Mouse (Mus musculus) cerebellum, adult 2 months (tissue): ENCODE measurements around the gene Myh1. TPM values are rescaled to one million over a fixed set of nuclear protein-coding genes. Genes with fewer than 3 reads are reported as not detected.

Source experiments
- DNase-seq, 2 experiments: peaks; one replicate each; pipeline ENCODE4 v3.0.0; 2021
- H3K27ac ChIP-seq: fragments of 200-500 bp; 2 replicates; pipeline ENCODE4 v1.5.1; 2012; ENCODE audit warnings: low read length, control low read depth, inconsistent platforms; ENCODE audit not compliant: insufficient read depth
- H3K27me3 ChIP-seq: fragments of 200-500 bp; 2 replicates; pipeline ENCODE4 v1.6.1; 2012; ENCODE audit warnings: inconsistent platforms, mild to moderate bottlenecking, low read length, moderate library complexity; ENCODE audit not compliant: control insufficient read depth, insufficient read depth
- H3K4me1 ChIP-seq: fragments of 200-500 bp; 2 replicates; pipeline ENCODE4 v1.6.1; 2011; ENCODE audit warnings: low read length; ENCODE audit not compliant: control insufficient read depth, insufficient read depth
- H3K4me3 ChIP-seq: fragments of 200-500 bp; replicated peaks from 2 replicates; pipeline ENCODE3; 2011; ENCODE audit warnings: mild to moderate bottlenecking, low read depth, low read length, control low read depth; ENCODE audit not compliant: insufficient read depth
- CTCF ChIP-seq: fragments of 200-500 bp; IDR thresholded peaks from 2 replicates; pipeline ENCODE4 v1.5.1; 2011; ENCODE audit warnings: low read depth, mild to moderate bottlenecking, control low read depth, low read length, moderate library complexity, borderline replicate concordance; ENCODE audit not compliant: insufficient read depth
- POLR2A ChIP-seq: fragments of 200-500 bp; IDR thresholded peaks from 2 replicates; pipeline ENCODE4 v1.6.1; 2011; ENCODE audit warnings: low read length, control low read depth, borderline replicate concordance; ENCODE audit not compliant: insufficient read depth
- WGBS: fragments of 180-500 bp; shearing (Covaris S2); methylation state at CpG from one replicate; pipeline ENCODE4 v1.1.7; 2018; 5-methylcytosine and 5-hydroxymethylcytosine counted together
- polyA plus RNA-seq: library from polyadenylated mRNA; depleted of rRNA; stranded (reverse); fragments of >200 nt; gene quantifications from 2 replicates; pipeline ENCODE4 v1.2.3, GENCODE M21; 2012

The Myh1 gene
- polyA plus RNA-seq, 1 experiment: not detected

DNA sequence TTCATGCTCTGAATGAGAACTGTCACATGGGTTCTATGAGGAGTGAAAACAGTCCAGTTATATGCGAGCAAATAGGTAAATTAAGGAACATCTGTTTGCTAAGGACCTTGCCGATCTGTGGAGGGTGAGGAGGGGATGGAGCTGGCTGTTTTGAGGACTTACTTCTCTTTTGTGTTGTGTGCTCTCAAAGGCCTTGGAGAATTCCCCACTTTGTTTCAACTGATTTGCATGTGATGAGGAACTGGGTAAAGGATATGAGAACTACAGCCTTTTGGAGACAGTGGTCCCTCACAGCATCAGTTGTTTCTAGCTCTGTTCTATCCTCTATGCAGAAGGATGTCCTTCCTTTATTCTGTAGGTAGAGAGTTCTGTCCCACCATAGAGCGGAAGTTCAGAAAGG is 39.7 kb upstream of the Myh1 start:
- no peaks in the 10 kb centered on the region for H3K27me3 ChIP-seq
- DNase-seq: no peak
- H3K4me1 ChIP-seq: no peaks in the 10 kb centered on the region
- no peak overlapping the region for H3K4me3 ChIP-seq
- no peak overlapping the region for H3K27ac ChIP-seq
- 88% methylated on average over 3 of the region's 3 CpGs for WGBS
- no peak for TF ChIP-seq CTCF
- no peak for TF ChIP-seq POLR2A

DNA sequence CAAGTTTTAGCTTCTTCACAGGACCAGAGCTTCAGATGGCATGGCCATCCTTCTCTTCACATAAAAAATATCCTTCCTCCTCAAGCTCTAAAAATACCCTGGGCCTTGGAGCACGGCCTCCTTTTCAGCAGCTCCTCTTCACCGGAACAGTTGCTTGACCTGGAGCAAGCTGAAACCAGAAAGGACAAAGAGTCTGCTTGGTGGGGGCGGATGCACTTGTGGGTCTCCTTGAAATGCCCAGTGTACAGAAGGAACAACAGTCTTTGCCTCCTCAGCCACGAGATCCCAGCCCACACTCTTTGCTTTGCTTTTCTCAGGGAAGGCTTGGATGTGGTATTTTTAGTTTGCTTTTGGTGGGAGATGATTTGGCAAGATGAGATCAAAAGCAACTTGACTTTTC is 36.2 kb upstream of the Myh1 start:
- WGBS: 76% methylated on average over 4 of the region's 4 CpGs
- TF ChIP-seq CTCF (no peak), POLR2A (no peak)
- Histone ChIP-seq H3K4me1 (no peaks in the 10 kb centered on the region), H3K4me3 (no peak overlapping the region), H3K27me3 (no peaks in the 10 kb centered on the region), H3K27ac (no peak overlapping the region)
- no peak for DNase-seq

DNA sequence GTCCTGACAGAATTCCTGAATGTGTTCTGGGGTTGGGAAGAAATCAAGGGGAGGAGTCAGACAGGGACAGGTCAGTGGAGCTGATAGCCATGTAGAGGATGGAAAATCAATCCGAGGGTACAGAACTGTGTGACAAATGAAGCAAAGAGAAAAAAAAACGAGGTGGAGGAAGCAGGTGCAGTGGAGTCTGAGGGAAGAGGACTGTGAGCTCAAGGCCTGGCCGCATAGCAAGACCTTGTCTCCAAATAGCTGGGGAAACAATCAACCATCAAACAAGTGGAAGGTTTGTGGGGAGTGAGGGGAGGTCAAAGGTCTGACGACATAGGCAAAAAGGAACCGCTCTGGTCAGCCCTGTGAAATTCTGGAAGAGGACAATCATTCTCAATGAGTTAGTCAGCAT is 35.0 kb upstream of the Myh1 start:
- Histone ChIP-seq H3K27me3 (no peaks in the 10 kb centered on the region), H3K4me1 (no peaks in the 10 kb centered on the region), H3K27ac (no peak overlapping the region), H3K4me3 (no peak overlapping the region)
- WGBS: 45% methylated on average over 5 of the region's 5 CpGs
- TF ChIP-seq POLR2A: no peak
- no peak for TF ChIP-seq CTCF
- DNase-seq: no peak

GRCm38 (mm10) chr11:67169301-67169700 is 30.6 kb upstream of the Myh1 start:
- no peak overlapping the region for H3K4me3 ChIP-seq
- no peak overlapping the region for H3K27ac ChIP-seq
- 23% methylated on average over 5 of the region's 5 CpGs for WGBS
- H3K4me1 ChIP-seq: no peaks in the 10 kb centered on the region
- TF ChIP-seq POLR2A (no peak), CTCF (no peak)
- no peaks in the 10 kb centered on the region for H3K27me3 ChIP-seq
- no peak for DNase-seq

DNA sequence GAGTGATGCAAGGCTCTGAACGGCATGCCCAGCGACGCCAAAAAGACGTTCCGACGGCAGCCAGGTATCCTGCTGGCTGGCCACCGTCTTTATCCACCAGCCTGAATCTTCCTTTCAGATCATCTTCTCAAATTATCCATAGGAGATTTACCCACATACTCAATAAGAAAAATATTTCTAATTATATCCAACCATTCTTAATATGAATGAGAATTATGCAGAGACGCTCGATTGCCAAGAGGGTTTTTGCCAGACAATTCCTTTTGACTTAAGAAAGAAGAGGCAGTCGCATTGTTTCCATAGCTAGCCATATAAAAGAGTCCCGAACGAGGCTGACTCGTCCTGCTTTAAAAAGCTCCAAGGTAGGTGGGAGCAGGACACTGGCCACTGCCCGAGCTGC is 29.1 kb upstream of the Myh1 start, which contains the start of gene Myh2:
TSS of gene Myh2 (plus strand) at position 301 of the 400 bp plus-strand sequence.
- 20% methylated on average over 14 of the region's 14 CpGs for WGBS
- no peaks in the 10 kb centered on the region; the same call in 1 of the 2 replicates for H3K27me3 ChIP-seq
- no peak for DNase-seq
- no peak within 1 kb of the TSS for H3K4me3 ChIP-seq
- no peak for TF ChIP-seq CTCF
- no peak for TF ChIP-seq POLR2A
- no peak within 1 kb of the TSS for H3K27ac ChIP-seq
- H3K4me1 ChIP-seq: no peaks in the 10 kb centered on the region

- TF ChIP-seq POLR2A: no peak
- no peak for TF ChIP-seq CTCF
- Histone ChIP-seq H3K27ac (no peak overlapping the region), H3K27me3 (no peaks in the 10 kb centered on the region; the same call in 1 of the 2 replicates), H3K4me1 (no peaks in the 10 kb centered on the region), H3K4me3 (no peak overlapping the region)
- no peak for DNase-seq
- WGBS: 95% methylated on average over 2 of the region's 2 CpGs
Observed at GRCm38 (mm10) chr11:67172439-67172838, 27.4 kb upstream of the Myh1 start.

GRCm38 (mm10) chr11:67176376-67176775 is 23.5 kb upstream of the Myh1 start:
- Histone ChIP-seq H3K4me3 (no peak overlapping the region), H3K4me1 (no peaks in the 10 kb centered on the region), H3K27ac (no peak overlapping the region), H3K27me3 (no peaks in the 10 kb centered on the region; the same call in 1 of the 2 replicates)
- DNase-seq: no peak
- WGBS: 10% methylated on average over 5 of the region's 5 CpGs
- TF ChIP-seq CTCF (no peak), POLR2A (no peak)

DNA sequence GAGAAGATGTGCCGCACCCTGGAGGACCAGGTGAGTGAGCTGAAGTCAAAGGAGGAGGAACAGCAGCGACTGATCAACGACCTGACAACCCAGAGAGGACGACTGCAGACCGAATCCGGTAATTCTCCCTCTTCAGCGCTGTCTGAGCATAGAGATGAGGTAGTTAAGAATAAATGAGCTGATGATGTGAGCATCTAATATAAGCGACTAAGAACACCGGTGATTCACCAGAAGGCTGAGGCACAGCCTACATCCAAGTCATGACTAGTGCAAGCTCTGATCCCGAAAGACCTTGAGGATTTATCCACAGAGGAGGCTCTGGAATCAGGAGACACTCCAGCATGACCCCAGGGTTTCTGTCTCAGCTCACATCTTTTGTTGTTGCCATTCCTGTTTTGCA is 9.5 kb upstream of the Myh1 start:
- Histone ChIP-seq H3K27ac (no peak overlapping the region), H3K4me3 (no peak overlapping the region), H3K4me1 (no peaks in the 10 kb centered on the region), H3K27me3 (no peaks in the 10 kb centered on the region)
- no peak for TF ChIP-seq CTCF
- no peak for TF ChIP-seq POLR2A
- no peak for DNase-seq
- 88% methylated on average over 10 of the region's 10 CpGs for WGBS
